Mouse (Mus musculus) MEL (cell line): ENCODE measurements at regions not wholly inside any gene's neighbourhood (a gene's known extent, or its start where the extent isn't known, plus 50 kb on each side); places are given as distances from the start of the nearest gene placed in this dataset.

Experiments used
- CTCF ChIP-seq, 3 experiments: IDR thresholded peaks in 2 of 3; conservative IDR thresholded peaks in 1 of 3; 2 replicates each; pipeline ENCODE4 v1.5.1; 2011 to 2012; ENCODE audit warnings: low read length in 3 of 3, low read depth in 2 of 3, mild to moderate bottlenecking in 2 of 3, improper control_type of control experiment in 1 of 3, inconsistent platforms in 1 of 3, mixed read lengths in 1 of 3, moderate library complexity in 1 of 3; ENCODE audit not compliant: control insufficient read depth in 1 of 3, insufficient read depth in 1 of 3, poor library complexity in 1 of 3, severe bottlenecking in 1 of 3
- E2F4 ChIP-seq: IDR thresholded peaks from 2 replicates; pipeline ENCODE4 v1.6.1; 2011; ENCODE audit warnings: low read depth, low read length, improper control_type of control experiment, borderline replicate concordance
- EP300 ChIP-seq, 2 experiments: IDR thresholded peaks; 2 replicates each; pipeline ENCODE4 v1.6.1; 2011; ENCODE audit warnings: improper control_type of control experiment in 2 of 2, low read length in 2 of 2, low read depth in 1 of 2, mild to moderate bottlenecking in 1 of 2
- GATA1 ChIP-seq: IDR thresholded peaks from 2 replicates; pipeline ENCODE4 v1.6.1; 2011; ENCODE audit warnings: low read depth, low read length, improper control_type of control experiment
- HCFC1 ChIP-seq: IDR thresholded peaks from 2 replicates; pipeline ENCODE4 v1.6.1; 2012; ENCODE audit warnings: low read depth, mild to moderate bottlenecking, inconsistent platforms, low read length, improper control_type of control experiment, moderate library complexity
- POLR2A ChIP-seq, 2 experiments: IDR thresholded peaks; 2 replicates each; pipeline ENCODE4 v1.6.1; 2011 to 2012; ENCODE audit warnings: low read length in 2 of 2, mild to moderate bottlenecking in 2 of 2, control low read depth in 1 of 2, improper control_type of control experiment in 1 of 2, low read depth in 1 of 2, moderate library complexity in 1 of 2; ENCODE audit not compliant: control insufficient read depth in 1 of 2, insufficient read depth in 1 of 2, poor library complexity in 1 of 2
- SMC3 ChIP-seq: IDR thresholded peaks from 2 replicates; pipeline ENCODE4 v1.6.1; 2011; ENCODE audit warnings: low read depth, low read length, improper control_type of control experiment
- TAL1 ChIP-seq: IDR thresholded peaks from 2 replicates; pipeline ENCODE4 v1.6.1; 2012; ENCODE audit warnings: mild to moderate bottlenecking, inconsistent platforms, low read length, moderate library complexity, mixed read lengths
- ZMIZ1 ChIP-seq: IDR thresholded peaks from 2 replicates; pipeline ENCODE4 v1.6.1; 2012; ENCODE audit warnings: low read depth, mild to moderate bottlenecking, inconsistent platforms, low read length, improper control_type of control experiment, moderate library complexity

DNA sequence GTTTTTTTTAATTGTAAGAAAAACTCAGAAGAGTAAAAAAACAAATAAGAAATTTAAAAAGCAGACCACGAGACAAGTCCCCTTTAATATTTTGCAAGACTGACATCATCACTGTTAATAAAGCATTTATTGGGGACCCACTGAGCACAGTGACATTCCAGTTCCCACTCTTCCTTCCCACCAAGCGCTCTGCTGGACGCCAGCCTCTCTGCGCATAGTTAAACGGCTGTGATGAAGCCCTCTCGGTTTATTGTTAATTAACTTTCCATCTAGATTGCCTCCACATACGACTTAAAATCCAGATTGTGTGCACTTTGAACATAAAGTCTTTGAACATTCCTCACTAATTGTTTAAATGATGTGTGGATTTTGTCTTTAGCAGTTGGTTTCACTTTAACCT lies 161.7 kb downstream of the Rpl36a-ps1 start:
- no peak for TF ChIP-seq POLR2A (IDR thresholded peaks at IDR 0.05; ENCODE audit: control insufficient read depth in 1 of 2, insufficient read depth in 1 of 2, low read depth in 1 of 2, low read length in 2 of 2, poor library complexity in 1 of 2)
- TF ChIP-seq EP300 (IDR thresholded peaks at IDR 0.05; ENCODE audit: low read depth in 1 of 2, low read length in 2 of 2), result no peak
- TF ChIP-seq GATA1, result no peak
- TF ChIP-seq SMC3, result no peak
- TF ChIP-seq E2F4, result no peak
- no peak for TF ChIP-seq HCFC1
- TF ChIP-seq ZMIZ1, result no peak
- no peak for TF ChIP-seq CTCF (IDR thresholded peaks at IDR 0.05 in 2 of 3, conservative IDR thresholded peaks at IDR 0.05 in 1 of 3; ENCODE audit: control insufficient read depth in 1 of 3, insufficient read depth in 1 of 3, low read depth in 2 of 3, low read length in 3 of 3, poor library complexity in 1 of 3, severe bottlenecking in 1 of 3)
- TF ChIP-seq TAL1, result no peak
